Mouse (Mus musculus): ENCODE results near the gene Azin2. TPM values are rescaled to one million over a fixed set of nuclear protein-coding genes. Genes with fewer than 3 reads are reported as not detected.

Azin2 gene
- polyA plus RNA-seq, 1 experiment from 2014 or later, result 20.3 TPM

Other genes with a start within 250 kb of the Azin2 start
- 0.34 and 0.41 TPM in 2 replicates for gene A3galt2, start 207.1 kb downstream of the Azin2 start, polyA plus RNA-seq (2015; fragmentation: Nextera tagmentation; extraction: Ambion mirVana)
- 29.3 and 33.6 TPM in 2 replicates for gene Zfp362, start 156.4 kb downstream of the Azin2 start, polyA plus RNA-seq (2015; fragmentation: Nextera tagmentation; extraction: Ambion mirVana)
- 20.9 and 25.5 TPM in 2 replicates for gene Trim62, start 78.9 kb downstream of the Azin2 start, polyA plus RNA-seq (2015; fragmentation: Nextera tagmentation; extraction: Ambion mirVana)
- 90.2 and 120 TPM in 2 replicates for gene Ak2, start 29.5 kb upstream of the Azin2 start, polyA plus RNA-seq (2015; fragmentation: Nextera tagmentation; extraction: Ambion mirVana)
- gene Rnf19b, start 95.8 kb upstream of the Azin2 start, polyA plus RNA-seq (2015; fragmentation: Nextera tagmentation; extraction: Ambion mirVana), result 29.9 and 34.5 TPM in 2 replicates
- 3.3 TPM in 1 of 2 replicates, not detected in the other for gene Tmem54, start 143.1 kb upstream of the Azin2 start, polyA plus RNA-seq (2015; fragmentation: Nextera tagmentation; extraction: Ambion mirVana)
- 129 and 143 TPM in 2 replicates for gene Hpca, start 159.6 kb upstream of the Azin2 start, polyA plus RNA-seq (2015; fragmentation: Nextera tagmentation; extraction: Ambion mirVana)
- 27.0 and 34.9 TPM in 2 replicates for gene Fndc5, start 174.6 kb upstream of the Azin2 start, polyA plus RNA-seq (2015; fragmentation: Nextera tagmentation; extraction: Ambion mirVana)
- 16.7 TPM in 2 replicates for gene S100pbp, start 227.3 kb upstream of the Azin2 start, polyA plus RNA-seq (2015; fragmentation: Nextera tagmentation; extraction: Ambion mirVana)
- 109 and 111 TPM in 2 replicates for gene Yars, start 227.3 kb upstream of the Azin2 start, polyA plus RNA-seq (2015; fragmentation: Nextera tagmentation; extraction: Ambion mirVana)

Measured in neural tube, embryonic 15.5 days (tissue).